Mouse (Mus musculus) heart, embryonic 14.5 days (tissue): Measurements from ENCODE around the gene Copb1. TPM values are rescaled to one million over a fixed set of nuclear protein-coding genes. Genes with fewer than 3 reads are reported as not detected.

ENCODE experiments used
- polyA plus RNA-seq: library from polyadenylated mRNA; unstranded; fragments of >200 nt; fragmentation: Nextera tagmentation; extraction: Ambion mirVana; gene quantifications from 2 replicates; pipeline ENCODE4 v1.2.1, GENCODE M21; 2014

The Copb1 gene
- polyA plus RNA-seq, 1 experiment from 2014 or later: 88.9 TPM

Other genes starting within 250 kb of the Copb1 start
- gene Rras2, start 136.9 kb downstream of the Copb1 start, polyA plus RNA-seq: 56.3 and 63.2 TPM in 2 replicates
- 330 and 349 TPM in 2 replicates for gene Psma1, start 21.4 kb upstream of the Copb1 start, polyA plus RNA-seq
- gene Pde3b, start 160.6 kb upstream of the Copb1 start, polyA plus RNA-seq: 7.5 and 8.9 TPM in 2 replicates